Mouse (Mus musculus) urinary bladder, postnatal 36 days (tissue): ENCODE measurements around the gene Nectin4.

ENCODE experiments used
- DNase-seq, 2 experiments: peaks; one replicate each; pipeline ENCODE4 v3.0.0; 2022; ENCODE audit warnings: low spot score in 2 of 2, mixed read lengths in 1 of 2

Nectin4 gene

DNA sequence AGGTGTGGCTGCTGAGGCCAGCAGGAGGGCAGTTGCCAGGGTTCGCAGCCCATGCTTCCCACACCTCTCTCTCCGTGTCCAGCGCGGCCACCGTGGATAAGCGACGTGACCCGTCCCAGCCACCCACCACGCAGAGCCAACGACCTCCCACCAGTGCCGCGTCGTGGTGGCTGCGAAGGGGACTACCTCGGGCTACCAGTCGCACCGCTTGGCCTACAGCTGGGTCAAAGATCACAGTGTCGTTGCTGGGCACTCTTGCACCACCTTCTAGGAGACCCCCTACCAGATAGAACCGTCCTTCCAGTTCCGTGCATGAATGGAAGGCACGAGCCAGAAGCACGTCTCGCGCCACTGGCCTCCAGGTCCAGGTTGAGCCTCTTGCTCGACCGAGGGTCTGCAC is 9.6 kb upstream of the Nectin4 start:
- no peak for DNase-seq

DNA sequence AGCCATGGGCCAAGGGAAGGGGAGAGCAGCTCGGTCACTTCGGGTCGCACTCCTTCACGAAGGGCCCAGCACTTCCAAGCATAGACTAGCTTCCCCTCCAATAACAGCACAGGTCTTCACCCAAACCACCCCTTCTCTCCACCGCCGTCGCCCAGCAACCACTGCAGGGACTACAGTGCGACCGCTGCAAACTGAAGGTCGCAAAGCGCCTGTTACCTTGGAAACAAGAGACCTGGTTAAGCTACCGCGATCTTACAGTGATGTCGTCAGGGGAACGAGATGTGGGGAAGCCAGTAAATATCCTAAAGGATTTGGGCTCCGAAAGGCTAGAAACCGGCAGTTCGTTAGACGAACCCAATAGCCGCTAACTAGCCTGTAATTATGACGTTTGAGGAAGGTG is 9.2 kb upstream of the Nectin4 start, which contains the start of gene Klhdc9:
Klhdc9 (minus strand) TSS at position 143 of the 400 bp plus-strand sequence.
- peak; percentile 80 to 86 for DNase-seq

DNA sequence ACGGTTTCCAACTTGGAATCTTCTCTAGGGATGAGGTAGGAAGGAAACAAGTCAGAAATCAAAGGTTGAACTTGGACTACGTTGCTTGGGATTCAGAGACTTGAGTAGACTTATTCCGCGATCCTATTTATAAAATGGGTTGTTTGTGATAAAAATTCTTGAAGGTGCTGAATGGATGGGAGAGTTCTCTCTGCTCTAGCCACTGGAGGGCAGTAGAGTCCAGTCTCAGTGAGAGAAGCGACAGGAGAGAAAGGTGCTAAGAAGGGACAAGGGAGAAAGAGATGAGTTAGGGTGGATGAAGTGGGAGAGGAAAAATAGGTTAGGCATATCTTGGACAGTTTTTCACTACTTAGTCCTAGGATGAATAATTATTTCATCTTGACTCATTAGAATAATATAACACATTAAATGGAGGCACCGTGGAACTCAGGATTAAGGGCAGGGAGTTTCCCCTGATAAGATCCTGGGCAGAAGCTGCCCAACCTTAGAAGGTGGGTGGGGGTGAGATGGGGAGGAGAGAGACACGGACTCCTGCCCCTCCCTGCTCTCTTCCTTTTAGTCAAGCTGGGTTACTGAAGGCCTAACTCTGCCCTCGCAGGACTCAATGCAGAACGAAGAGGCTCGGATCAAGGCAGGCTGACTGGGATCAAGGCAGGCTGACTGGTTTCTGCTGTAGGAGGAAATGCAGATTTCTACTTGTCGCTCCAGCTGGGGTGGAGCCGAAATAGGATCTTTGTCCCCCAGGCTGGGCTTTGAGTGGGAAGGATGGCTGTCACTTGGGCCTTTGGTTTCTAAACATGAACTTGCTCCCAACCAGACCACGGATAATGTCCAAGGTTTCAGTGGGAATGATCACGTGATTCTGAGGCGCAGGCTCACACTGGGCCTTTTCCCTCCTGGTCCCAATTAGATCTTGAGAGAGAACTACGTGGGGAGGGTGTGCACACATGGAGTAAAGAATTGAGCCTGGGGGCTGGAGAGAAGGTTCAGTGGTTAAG is 8.5 kb upstream of the Nectin4 start:
- peak in 1 of 2 experiments; percentile 64 for DNase-seq

DNA sequence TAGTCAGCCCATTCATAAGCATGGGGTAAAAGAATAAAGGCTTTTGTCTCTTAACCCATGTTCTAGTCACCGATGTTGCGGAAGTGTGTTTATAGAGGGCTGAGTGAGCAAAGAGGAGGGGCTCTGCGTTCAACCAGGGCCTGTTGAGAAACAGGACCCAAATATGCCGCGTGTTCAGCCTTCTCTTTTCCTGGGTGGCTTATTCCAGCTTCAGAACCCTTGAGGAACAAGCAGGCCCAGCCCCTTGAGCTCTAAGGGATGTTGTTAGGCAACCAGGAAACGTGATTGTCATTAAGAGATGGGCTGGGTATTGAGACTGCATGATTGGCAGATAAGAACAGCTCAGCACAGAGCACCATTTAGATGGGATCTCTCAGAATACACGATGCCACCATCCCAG is 4.0 kb upstream of the Nectin4 start:
- peak in 1 of 2 experiments; percentile 0 for DNase-seq

DNA sequence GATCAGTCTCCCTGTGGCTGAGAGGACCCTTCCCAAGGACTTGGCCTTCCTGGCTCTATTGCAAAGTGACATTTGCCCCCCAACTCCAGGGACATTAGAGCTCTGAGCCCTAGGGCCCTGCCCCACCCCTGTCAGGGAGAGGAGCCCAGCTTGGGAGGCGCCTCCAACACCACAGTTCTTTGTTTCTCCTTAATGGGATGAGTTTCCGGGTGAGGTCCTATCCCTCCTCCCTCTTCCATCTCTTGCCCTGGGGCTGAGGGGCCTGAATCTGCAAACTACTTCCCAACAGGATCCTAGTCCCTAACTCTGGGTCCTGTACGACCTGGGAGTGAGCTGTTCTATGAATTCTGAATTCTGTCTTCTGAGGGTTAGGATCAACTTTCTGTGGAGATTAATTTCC is 3.0 kb downstream of the Nectin4 start:
- no peak for DNase-seq

DNA sequence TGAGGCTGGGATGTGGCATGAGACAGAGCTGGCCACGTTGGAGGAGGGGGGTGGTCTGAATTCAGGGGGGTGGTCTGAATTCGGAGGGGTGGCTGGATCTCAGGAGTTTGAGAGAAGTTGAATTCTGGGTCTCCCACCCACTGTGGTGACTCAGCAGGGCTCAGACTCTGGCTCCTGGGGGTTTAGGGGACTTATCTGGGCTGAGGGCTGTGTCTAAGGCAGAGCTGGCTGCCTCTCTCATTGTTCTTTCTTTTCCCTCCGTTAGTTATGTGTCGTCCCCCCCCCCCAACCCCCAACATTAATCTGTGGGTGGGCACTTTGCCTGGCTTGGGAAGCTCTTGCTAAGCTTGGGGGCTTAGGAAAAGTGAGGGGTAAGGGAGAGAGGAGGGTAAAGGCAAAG is 4.0 kb downstream of the Nectin4 start:
- DNase-seq, result no peak

DNA sequence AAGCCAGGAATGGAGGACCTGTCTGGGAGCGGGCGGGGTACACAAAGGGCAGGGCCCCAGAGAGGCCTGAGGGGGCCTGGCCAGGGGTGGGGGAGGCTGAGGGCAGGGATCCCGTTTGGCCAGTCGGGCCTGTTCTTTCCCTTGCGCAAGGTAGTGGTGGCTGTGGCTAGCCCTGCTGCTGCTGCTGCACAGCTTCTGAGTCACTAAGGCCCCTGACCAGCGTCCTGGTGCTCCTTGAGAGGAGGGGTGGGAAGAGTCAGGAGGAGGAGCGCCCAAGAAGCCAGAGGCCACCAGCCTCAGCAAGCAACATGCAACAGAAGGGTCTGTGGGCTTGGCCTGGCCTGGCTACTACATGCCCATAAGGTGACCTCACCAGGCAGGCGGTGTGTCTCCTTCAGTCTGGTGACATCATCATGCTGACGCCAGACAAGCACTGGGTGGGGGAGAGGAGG is 5.8 kb downstream of the Nectin4 start:
- peak; percentile 86 to 87 for DNase-seq

DNA sequence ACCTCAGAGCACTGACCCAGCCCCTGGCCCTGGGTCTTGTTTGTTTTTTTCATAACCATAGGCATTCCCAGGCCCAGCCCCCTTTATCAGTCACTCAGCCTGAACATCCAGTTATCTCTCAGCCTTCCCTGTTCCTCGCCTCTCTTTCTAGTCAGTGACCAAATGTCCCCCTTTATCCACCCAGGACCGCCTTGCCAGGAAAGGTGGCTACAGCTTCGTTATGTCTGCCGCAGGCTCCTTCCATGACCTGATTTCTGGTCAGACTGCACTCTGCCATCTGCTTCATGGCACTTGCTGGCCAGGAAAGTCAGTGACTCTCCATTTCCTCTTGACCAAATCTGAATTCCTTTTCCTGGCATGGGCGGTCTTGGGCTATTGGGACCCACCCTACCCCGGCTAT is 8.4 kb downstream of the Nectin4 start:
- no peak for DNase-seq

DNA sequence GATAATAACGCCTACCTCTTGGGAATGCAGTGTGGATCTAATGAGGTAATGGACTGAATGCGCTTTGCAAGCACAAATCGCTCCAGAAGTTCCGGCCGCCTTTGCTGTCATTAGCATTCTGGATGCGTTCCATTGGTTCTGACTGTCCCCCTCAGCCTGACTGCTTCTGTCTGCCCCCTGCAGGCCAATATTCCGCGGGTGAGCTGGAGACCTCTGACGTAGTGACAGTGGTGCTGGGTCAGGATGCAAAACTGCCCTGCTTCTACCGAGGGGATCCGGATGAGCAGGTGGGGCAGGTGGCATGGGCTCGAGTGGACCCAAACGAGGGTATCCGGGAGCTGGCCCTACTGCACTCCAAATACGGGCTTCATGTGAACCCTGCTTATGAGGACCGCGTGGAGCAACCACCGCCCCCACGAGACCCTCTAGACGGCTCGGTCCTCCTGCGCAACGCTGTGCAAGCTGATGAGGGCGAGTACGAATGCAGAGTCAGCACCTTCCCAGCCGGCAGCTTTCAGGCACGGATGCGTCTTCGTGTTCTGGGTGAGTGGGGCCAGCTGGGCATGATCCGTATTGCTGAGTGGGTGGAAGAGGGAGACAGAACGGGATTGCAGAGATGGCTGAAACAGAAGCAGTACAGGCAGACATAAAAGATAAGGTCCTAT is 10.2 kb downstream of the Nectin4 start:
- peak in 1 of 2 experiments; percentile 75 for DNase-seq

DNA sequence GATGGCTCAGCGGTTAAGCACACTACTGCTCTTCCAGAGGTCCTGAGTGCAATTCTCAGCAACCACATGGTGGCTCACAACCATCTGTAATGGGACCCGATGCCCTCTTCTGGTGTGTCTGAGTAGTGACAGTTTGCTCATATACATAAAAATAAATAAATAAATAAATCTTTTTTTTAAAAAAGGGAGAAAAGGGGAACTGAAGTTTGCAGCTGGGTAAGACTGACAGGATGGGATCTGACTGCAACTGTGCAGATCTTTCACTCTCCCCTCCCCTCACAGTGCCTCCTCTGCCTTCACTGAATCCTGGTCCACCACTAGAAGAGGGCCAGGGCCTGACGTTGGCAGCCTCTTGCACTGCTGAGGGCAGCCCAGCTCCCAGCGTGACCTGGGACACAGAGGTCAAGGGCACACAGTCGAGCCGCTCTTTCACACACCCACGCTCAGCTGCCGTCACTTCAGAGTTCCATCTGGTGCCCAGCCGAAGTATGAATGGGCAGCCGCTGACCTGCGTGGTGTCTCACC is 12.3 kb downstream of the Nectin4 start:
- DNase-seq, result no peak

DNA sequence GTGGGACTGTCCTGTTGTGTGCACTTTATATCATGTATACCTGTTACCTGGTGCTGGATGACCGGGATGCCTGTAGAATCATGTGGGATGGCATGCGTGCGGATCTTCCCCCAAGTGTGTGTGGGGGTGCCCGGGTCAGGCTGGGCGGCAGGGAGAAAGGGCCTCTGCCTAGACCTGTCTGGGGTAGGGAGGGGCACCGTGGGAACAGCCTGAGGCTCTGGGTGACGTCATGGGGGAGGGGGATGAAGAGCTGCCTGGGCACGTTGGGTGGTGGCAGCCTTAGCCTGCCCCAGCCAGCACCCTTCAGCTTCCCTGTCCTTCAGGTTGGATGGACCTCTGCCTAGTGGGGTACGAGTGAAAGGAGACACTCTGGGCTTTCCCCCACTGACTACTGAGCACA is 14.5 kb downstream of the Nectin4 start:
- peak; percentile 88 to 89 for DNase-seq

DNA sequence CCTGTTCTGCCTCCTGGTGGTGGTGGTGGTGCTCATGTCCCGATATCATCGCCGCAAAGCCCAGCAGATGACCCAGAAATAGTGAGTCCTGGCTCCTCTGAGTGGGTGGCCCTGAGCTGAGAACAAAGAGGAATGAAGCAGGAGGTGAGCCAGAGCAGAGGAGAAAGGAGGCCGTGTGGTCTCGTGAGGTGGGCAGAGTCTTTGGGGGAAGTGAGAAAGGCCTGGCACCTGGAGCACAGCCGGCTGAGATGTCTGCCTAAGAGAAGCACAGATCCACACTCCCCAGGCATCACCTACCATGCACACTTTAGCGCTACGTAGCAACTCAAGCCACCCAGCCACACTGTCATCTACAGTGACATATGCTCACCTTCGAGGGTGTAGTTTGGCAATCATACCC is 15.3 kb downstream of the Nectin4 start:
- DNase-seq, result no peak

DNA sequence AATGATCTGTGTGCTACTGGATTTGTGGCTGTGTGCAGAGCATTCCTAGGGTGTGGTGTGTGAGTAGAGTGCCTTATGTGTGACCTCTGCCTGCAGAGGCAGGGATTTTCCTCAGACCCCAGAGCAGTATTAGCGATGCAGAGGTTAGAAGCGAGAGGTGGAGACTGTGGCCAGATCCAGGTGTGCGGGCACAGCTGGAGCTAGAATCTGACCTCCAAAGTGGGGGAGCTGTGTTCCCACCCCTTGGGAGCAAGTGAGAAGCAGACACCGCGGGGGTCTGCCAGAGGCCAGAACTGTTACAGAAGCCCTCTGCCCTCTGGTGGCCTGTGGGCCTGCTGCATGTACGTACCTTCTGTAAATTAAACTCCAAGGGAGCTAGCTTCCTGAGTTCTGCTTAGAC is 17.2 kb downstream of the Nectin4 start:
- DNase-seq, result no peak

DNA sequence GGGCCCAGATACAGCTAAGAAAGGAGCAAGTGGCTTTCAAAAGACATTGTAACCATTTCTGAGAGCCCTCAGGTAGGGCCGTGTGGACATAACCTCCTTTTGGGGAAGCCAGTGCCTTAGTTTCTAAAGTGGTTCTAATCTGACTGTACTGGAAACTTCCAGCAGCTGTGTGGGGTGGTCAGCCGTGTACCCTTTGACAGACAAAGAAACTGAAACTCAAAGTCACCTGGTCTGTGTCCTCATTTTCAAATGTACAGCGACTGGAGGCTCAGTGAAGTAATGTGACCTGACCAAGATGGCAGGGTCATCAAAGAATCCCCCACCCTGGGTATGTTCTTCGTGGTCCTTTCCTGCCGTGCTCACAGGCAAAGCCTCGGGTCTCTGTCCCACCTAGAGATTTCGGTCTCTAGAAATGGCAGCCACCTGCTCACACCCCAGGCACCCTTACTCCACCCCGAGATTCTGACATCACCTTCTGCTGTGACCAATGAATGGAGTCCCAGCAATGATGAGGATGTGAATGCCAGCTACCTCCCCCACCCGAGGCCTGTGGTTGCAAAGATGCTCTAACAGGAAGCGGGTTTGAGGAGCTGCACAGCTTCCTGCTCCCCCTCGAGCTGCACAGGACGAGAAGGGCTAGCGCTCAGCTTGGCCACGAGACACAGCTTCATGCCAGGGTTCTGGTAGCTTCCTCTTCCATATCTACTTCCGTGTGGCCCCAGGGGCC is 18.6 kb downstream of the Nectin4 start, which contains the start of gene Arhgap30:
Arhgap30 (plus strand) TSS at position 579 of the 727 bp plus-strand sequence.
- DNase-seq, result no peak

DNA sequence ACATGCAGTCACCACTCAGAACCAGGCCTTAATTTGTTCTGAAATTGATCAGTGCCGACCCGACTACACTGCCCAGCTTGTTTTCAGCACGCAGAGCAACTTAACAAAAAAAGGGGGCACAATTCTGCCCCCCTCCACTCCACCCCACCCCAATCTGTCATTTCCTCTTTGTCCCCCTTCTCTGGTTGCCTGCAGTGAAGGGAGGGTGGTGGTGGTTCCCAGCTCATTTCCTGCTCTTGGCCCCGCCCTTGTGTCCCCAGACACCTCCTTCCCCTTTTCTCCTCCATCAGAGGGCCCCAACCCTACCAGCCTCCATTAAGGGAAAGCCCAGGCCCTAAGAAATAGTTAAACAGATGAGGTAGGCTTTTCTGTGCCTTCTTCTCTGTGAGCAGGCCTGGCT is 20.2 kb downstream of the Nectin4 start:
- no peak for DNase-seq

DNA sequence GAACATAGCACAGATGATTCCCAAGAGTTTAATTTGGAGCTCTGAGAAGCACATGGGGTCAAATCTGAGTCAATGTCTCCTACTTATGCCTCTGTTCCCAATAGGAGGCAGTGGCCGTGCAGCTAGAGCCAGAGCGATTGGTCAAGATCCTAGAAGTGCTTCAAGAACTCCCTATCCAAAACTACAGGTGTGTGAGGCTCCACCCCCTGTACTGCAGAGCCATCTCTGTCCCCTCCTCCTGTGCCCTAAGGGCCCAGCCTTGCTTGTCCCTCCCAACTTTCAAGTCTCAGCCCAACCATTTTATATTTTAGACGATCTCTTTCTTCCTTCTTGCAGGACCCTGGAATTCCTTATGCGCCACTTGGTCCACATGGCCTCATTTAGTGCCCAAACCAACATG is 31.9 kb downstream of the Nectin4 start:
- DNase-seq, result no peak

DNA sequence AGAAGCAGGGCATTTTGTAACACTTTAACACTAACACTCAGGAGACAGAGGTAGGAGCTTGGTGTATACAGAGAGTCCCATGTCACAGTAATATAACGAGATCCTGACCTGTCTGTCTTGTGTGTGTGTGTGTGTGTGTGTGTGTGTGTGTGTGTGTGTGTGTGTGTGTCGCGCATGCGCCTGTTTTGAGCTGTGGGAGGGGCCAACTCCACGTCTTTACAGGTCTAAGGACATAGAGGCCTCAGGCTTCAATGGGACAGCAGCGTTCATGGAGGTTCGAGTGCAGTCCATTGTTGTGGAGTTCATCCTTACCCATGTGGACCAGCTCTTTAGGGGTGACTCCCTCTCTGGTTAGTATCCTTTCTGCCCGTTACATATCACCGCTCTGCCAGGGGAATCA is 33.1 kb downstream of the Nectin4 start:
- DNase-seq, result no peak

DNA sequence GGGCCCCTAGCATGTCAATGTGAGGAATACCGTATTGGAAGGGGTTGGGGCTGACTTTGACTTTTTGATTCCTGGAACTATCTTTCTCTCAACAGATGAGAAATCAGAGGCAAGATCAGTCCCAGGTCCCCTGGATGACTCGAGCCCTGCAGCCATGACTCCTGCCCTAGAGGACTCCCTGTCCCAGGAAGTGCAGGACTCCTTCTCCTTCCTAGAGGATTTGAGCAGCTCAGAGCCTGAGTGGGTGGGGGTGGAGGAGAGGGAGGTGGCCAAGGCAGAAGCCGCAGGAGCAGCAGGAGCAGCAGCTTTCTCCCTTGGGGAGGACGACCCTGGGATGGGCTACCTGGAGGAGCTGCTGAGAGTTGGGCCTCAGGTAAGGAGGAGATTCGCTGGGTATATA is 37.4 kb downstream of the Nectin4 start:
- no peak for DNase-seq

DNA sequence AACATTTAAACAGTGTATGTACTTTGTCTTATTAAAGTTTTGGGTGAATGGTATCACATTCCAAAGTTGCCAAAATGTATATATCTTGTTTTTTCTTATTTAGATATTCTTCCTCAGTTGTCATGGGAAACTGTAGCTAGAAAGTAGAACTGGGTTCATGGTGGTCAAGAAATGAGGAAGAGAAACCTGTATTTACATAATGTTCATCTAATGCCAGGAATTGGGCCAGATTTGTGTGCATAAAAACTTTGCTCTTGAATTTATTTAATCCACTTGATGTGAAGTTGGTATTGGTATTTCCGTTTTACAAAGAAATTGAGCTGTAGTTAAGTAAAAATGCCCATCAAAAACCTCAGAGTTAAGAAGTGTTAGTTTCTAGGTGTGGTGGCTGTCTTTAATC is 40.3 kb downstream of the Nectin4 start:
- no peak for DNase-seq

DNA sequence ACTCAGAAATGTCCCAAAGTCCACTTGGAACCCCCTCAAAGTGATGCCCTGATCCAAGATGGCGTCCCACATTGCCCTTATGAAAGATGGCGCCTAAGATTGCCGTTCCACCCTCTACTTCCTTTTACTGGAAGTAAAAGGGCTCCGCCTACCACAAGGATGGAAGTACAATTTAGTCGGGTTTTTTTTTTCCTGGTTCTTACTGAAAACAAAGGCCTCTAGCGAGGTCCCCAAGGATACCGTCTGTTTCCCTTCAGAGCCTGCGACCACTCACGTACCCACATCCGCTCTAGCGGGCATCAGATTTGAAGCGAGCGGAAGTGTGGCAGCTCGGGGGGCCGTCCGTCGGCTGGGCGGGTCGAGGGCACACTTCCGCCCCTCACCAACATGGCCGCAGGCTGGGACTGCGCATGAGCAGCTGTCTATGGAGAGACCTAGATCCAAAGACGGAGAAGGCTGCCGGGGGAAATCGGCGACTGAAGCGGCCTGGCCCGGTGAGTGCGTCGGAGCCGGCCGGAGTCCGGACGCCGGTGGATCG is 41.1 kb downstream of the Nectin4 start, which contains the start of gene Usf1:
Usf1 (plus strand) TSS at position 367 of the 538 bp plus-strand sequence.
- DNase-seq, result peak; percentile 92 to 94

DNA sequence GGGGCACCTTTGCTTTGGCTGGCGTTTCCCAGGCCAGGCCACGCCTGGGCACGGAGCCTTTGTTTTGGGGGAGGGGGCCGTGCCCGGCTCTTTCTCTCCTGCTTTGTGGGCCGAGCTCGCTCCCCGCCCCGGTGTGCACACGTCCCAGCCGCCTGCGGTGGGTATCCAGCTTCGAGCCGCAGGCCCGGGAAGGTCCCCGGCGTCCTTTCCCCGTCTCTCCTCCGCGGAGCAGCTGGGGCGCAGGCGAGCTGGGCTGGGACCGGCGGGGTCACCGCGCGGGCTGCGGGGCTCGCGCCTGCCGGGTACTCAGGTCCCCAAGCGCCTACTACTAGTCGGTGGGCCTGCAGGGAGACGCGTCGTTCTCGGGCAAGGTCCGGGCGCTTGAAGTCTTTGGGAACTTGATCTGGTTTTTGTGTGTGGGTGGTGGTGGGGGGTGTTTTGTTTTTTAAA is 41.6 kb downstream of the Nectin4 start:
- DNase-seq, result no peak
